Mouse (Mus musculus) megakaryocyte, embryonic 14.5 days (primary cell): ENCODE results near the gene Hba-a2. TPM values are rescaled to one million over a fixed set of nuclear protein-coding genes. Genes with fewer than 3 reads are reported as not detected.
A peak's percentile ranks its signal among the peaks of the same experiment; 100 is the strongest.
"Not testable (repeated sequence)": the region's sequence is repeated elsewhere in the genome, so short reads cannot be mapped to it uniquely, and the experiment has no call there.

Source experiments
- H3K27me3 ChIP-seq: replicated peaks from 2 replicates; pipeline ENCODE3; 2012; ENCODE audit warnings: inconsistent platforms
- H3K36me3 ChIP-seq: replicated peaks from 2 replicates; pipeline ENCODE3; 2012; ENCODE audit warnings: low read length, inconsistent platforms, mixed read lengths
- H3K4me1 ChIP-seq: 2 replicates; pipeline ENCODE4 v1.6.1; 2012; ENCODE audit warnings: inconsistent platforms
- H3K4me3 ChIP-seq: replicated peaks from 2 replicates; pipeline ENCODE3; 2012; ENCODE audit warnings: moderate library complexity, mild to moderate bottlenecking, inconsistent platforms
- H3K9me3 ChIP-seq: 2 replicates; pipeline ENCODE4 v1.6.1; 2012; ENCODE audit warnings: inconsistent platforms
- FLI1 ChIP-seq: IDR thresholded peaks from 2 replicates; pipeline ENCODE4 v1.6.1; 2012; ENCODE audit warnings: low read length, inconsistent platforms, mixed read lengths
- GATA1 ChIP-seq: IDR thresholded peaks from 3 replicates; pipeline ENCODE4 v1.6.1; 2012; ENCODE audit warnings: mixed read lengths, low read length, inconsistent platforms, borderline replicate concordance
- polyA plus RNA-seq: library from polyadenylated mRNA; stranded (reverse); fragments of >175 nt; gene quantifications from 2 replicates; pipeline ENCODE4 v1.2.3, GENCODE M21; 2012; ENCODE audit warnings: low replicate concordance; ENCODE audit not compliant: insufficient read depth

The Hba-a2 gene
- 578 and 1,883 TPM in 2 replicates for polyA plus RNA-seq

DNA sequence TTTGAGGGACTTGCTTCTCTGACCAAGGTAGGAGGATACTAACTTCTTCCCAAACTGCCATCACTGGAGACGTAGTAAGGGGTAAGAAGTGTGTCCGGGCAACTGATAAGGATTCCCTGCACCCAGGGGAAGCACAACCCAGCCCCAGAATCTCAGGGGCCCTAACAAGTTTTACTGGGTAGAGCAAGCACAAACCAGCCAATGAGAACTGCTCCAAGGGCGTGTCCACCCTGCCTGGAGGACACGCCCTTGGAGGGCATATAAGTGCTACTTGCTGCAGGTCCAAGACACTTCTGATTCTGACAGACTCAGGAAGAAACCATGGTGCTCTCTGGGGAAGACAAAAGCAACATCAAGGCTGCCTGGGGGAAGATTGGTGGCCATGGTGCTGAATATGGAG lies at the start of gene Hba-a2:
Gene Hba-a2, plus strand, starts transcription at position 287 of the 400 bp plus-strand sequence.
- H3K4me3 ChIP-seq, H3K36me3 ChIP-seq, H3K9me3 ChIP-seq: not testable (repeated sequence)
- H3K27me3 ChIP-seq = peaks cover 31% of the 10 kb centered on the region
- H3K4me1 ChIP-seq = peaks cover 19% of the 10 kb centered on the region

DNA sequence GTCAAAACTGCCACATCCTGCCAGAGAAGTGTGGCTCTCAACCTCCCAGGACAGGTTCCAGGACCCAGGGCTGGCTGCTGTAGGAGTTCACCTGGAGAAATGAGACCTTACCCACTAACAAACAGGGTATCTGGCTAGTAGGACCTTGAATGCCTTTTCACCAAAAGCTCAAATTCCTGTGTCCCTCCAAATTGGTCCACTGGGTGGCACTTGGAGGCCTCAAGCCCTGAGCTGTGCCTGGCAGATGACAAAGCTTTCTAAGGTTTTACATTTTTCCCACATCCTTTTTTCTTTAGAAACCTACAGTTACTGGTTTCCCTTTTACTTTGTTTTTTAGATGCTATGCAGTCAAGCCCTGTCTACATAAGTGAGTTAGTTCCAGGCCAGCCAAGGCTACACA lies 49.2 kb upstream of the Hba-a2 start:
- no peaks in the 10 kb centered on the region for H3K9me3 ChIP-seq
- H3K4me1 ChIP-seq = peaks cover 96% of the 10 kb centered on the region
- peaks cover 92% of the 10 kb centered on the region for H3K36me3 ChIP-seq
- H3K4me3 ChIP-seq = no peak overlapping the region
- TF ChIP-seq FLI1 = no peak
- TF ChIP-seq GATA1 = no peak
- H3K27me3 ChIP-seq = peaks cover 2% of the 10 kb centered on the region

DNA sequence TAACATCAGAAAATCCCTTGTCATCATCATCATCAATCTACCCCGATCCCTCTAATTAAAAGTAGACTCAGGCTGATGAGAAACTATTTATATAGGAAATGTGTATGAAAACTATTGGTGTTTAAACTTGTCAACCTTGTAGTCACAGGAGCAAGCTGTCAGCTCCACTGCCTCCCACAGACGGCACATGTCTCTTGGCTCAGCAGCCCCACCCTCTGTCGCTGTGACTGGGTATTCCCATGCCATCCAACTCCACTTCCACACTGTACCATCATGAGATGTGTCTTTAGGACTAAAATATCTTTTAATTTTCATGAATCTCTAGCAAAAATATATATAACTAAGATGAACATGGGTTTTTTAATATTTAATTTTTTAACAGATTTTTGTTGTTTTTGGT lies 47.9 kb upstream of the Hba-a2 start:
- Histone ChIP-seq H3K4me1 (peaks cover 94% of the 10 kb centered on the region), H3K9me3 (no peaks in the 10 kb centered on the region), H3K27me3 (peaks cover 2% of the 10 kb centered on the region), H3K36me3 (peaks cover 92% of the 10 kb centered on the region), H3K4me3 (no peak overlapping the region)
- TF ChIP-seq FLI1 (no peak), GATA1 (no peak)

DNA sequence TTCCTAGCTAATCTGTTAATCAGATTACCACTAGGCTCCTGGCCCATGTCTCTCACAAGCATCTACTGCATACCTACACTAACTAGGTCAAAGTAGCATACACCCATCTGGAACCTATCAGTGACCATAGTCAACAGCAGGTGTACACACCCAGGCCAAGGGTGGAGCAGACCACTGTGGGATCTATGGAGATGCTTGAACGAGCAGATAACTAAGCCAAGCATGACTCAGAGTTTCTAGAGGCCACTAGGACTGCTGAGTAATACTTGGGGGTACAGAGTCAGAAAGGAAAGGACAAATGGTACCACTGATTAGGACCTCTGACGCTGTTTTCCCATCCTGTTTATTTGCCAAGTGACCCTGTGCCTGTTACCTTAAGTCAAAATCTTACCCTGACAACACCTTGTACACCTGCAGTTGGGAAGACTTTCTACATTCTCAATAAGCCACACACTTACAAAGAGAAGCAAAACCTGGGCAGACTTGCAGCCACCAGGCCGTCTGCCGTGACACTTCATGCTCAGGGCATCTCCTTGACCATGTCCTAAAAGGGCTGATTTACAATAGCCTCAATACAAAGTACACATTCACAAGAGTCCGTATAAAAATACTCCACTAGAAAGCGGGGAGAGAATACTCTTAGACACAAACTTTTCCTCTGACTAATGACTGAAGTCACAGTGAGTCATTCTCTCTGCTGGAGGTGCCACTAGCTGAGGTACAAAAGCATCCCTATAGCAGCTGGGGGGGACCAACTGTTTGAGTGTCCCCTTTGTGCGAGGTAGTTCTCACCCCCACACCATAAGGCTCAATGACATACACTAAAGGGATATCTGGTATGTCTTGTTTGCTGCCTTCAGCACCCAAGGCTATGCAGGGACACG lies 45.2 kb upstream of the Hba-a2 start:
- TF ChIP-seq FLI1 = no peak
- TF ChIP-seq GATA1 = no peak
- H3K9me3 ChIP-seq = no peaks in the 10 kb centered on the region
- peak overlapping the region; percentile 31 for H3K4me3 ChIP-seq
- H3K36me3 ChIP-seq = peaks cover 98% of the 10 kb centered on the region
- H3K27me3 ChIP-seq = peaks cover 14% of the 10 kb centered on the region
- H3K4me1 ChIP-seq = peaks cover 95% of the 10 kb centered on the region

DNA sequence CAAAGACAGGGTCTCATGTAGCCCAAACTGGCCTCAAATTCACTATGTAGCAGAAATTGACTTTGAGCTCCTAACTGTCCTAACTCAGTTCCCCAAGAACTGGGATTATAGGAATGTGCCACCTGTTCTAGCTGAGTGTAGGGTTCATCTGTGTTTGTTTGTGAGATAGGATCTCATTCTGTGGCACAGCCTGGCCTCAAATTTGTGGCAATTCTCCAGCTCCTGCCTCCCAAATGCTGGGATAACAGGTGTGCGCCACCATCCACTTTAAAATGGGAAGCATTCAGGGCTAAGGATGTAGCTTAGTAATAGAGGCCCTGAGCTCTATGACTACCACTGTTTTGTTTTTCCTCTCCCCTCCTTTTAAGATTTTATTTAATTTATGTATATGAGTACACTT lies 43.2 kb upstream of the Hba-a2 start:
- Histone ChIP-seq H3K4me1 (peaks cover 83% of the 10 kb centered on the region), H3K36me3 (peaks cover 94% of the 10 kb centered on the region), H3K9me3 (no peaks in the 10 kb centered on the region), H3K4me3 (no peak overlapping the region), H3K27me3 (peaks cover 23% of the 10 kb centered on the region)
- TF ChIP-seq FLI1 (no peak), GATA1 (no peak)

DNA sequence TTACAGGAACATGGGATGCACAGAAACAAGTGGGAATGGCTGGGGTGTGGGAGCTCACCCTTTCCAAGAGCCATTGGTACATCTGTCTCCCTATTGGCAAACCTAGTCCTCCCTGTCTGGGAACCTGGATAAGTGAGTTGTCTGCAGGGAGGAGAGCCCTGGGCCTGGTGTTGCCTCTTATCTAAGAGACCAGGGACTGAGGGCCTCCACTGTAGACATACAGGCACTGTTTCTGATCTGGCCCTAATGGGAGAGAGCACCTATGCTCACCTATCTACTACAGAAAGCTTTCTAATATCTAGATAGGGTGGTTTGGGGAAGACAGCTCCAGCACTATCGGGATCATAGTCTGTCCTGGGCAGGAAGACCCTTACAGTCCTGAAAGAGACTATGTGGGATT lies 40.1 kb upstream of the Hba-a2 start:
- Histone ChIP-seq H3K9me3 (no peaks in the 10 kb centered on the region), H3K4me3 (no peak overlapping the region), H3K4me1 (peaks cover 60% of the 10 kb centered on the region), H3K27me3 (peaks cover 43% of the 10 kb centered on the region), H3K36me3 (peaks cover 91% of the 10 kb centered on the region)
- TF ChIP-seq FLI1 (no peak), GATA1 (no peak)

DNA sequence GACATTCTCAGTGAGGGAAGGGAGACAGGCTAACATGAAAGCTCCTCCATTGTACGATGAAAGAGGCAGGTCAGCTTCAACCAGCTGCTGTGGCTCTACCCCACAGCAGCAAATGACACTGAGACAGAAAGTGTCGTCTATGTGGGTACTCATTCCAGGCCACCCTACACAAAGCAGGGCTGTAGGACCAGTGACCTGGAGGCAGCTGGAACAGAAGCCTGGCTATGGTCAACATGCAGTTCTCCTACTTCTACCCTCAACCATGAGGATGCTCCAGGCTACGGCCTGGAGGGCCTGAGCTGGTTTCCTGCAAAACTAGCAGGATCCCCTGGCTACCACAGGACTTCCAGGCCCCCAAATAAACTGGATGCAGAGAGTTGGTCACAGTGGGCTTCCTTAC lies 39.7 kb upstream of the Hba-a2 start:
- TF ChIP-seq FLI1 (no peak), GATA1 (no peak)
- Histone ChIP-seq H3K27me3 (peaks cover 45% of the 10 kb centered on the region), H3K4me3 (no peak overlapping the region), H3K9me3 (no peaks in the 10 kb centered on the region), H3K36me3 (peaks cover 90% of the 10 kb centered on the region), H3K4me1 (peaks cover 57% of the 10 kb centered on the region)

DNA sequence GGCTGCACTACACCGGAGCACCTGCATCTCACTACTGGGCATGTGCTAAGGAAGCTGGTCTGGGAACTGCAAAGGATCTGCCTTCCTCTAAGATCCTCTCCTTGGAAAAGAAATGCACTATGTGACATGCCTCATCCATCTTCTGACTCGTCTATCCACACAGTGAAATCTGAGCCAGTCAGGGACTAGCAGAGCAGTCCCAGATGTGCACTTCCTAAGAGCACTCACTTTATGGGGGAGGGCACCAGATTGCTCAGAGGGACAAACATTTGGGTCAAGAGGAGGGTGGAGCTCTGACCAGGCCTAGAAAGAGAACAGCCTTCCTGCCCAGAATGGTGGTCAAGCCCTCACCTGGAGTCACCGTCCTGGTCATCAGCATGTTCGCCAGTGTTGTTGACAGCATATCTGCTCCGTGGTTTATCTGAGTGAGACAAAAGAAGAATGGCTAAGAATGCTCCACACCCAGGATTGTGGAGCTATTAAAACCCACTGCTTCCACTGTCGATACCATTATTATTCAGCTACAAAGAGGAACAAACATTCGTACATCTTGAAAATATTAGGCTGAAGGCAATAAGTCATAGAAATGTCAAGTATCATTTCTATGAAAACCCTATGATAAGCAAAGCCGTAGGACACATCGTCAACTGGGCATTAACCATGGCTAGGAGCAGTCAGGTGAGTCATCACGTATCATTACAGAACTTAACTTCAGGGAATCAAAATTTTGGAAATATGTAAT lies 33.4 kb upstream of the Hba-a2 start:
- peaks cover 59% of the 10 kb centered on the region for H3K36me3 ChIP-seq
- peaks cover 45% of the 10 kb centered on the region for H3K27me3 ChIP-seq
- H3K9me3 ChIP-seq = no peaks in the 10 kb centered on the region
- H3K4me1 ChIP-seq = peaks cover 58% of the 10 kb centered on the region
- peak overlapping the region; percentile 57 for H3K4me3 ChIP-seq
- TF ChIP-seq FLI1 (no peak), GATA1 (no peak)

DNA sequence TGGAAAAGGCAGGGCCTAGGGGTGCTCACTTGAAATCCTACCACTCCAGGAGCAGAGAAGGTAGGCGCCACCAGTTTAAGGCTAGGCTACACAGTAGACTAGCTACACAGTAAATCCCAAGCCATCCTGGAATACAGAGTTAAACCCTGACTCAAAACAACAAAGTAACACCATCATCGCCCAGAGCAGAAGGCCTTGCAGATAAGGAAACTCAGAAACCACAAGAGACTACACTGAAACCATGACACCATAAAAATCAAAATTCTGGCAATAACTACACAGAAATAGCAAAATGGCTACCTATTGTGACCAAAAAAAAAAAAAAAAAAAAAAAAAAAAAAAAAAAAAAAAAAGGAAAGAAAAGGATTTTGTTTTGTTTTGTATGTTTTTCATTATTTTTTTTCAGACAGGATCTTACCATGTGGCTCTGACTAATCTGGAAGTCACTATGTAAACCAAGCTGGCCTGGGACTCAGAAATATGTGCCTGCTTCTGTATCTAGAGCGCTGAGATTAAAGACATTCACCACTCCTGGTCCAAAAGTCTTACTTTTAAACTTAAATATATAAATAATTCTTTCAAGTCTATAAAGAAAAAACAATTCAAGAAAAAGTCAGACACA lies 31.1 kb upstream of the Hba-a2 start:
- Histone ChIP-seq H3K4me1 (peaks cover 71% of the 10 kb centered on the region), H3K4me3 (peak overlapping the region; percentile 62), H3K36me3 (peaks cover 41% of the 10 kb centered on the region), H3K9me3 (no peaks in the 10 kb centered on the region), H3K27me3 (peaks cover 45% of the 10 kb centered on the region)
- no peak for TF ChIP-seq FLI1
- peak; percentile 81; the same call in 1 of the 3 replicates for TF ChIP-seq GATA1

DNA sequence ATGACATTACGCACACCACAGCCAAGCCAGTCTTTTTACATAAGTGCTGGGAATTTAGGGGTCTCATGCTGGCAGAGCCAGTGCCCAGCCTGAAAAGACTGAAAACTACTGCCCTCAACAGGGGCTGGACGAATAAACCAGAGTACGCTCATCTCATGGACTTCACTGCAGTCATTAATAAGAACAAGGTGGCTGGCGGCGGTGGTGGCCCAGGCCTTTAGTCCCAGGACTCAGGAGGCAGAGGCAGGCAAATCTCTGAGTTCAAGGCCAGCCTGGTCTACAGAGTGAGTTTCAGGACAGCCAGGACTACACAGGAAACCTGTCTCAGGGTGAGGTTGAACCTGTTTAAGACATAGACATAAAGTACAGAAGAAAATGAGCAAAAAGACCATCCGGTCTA lies 30.1 kb upstream of the Hba-a2 start:
- Histone ChIP-seq H3K27me3 (peaks cover 42% of the 10 kb centered on the region), H3K4me1 (peaks cover 76% of the 10 kb centered on the region), H3K36me3 (peaks cover 31% of the 10 kb centered on the region), H3K4me3 (peak overlapping the region; percentile 52), H3K9me3 (0 out of 2 replicates have a peak, but pooled peaks cover under 1% of the 10 kb centered on the region)
- TF ChIP-seq GATA1 (no peak), FLI1 (no peak)
